Mouse (Mus musculus) midbrain, embryonic 11.5 days (tissue): ENCODE data around the gene Ros1. TPM values are rescaled to one million over a fixed set of nuclear protein-coding genes. Genes with fewer than 3 reads are reported as not detected.
A peak's percentile ranks its signal among the peaks of the same experiment; 100 is the strongest.

Experiments
- ATAC-seq: fragments of 200-750 bp; cut with Nextera tagmentation; 2 replicates; pipeline ENCODE4 v1.8.0; 2017; ENCODE audit warnings: moderate TSS enrichment, moderate library complexity; ENCODE audit not compliant: low FRiP score
- DNase-seq: peaks from one replicate; pipeline ENCODE4 v3.0.0; 2015; ENCODE audit warnings: low spot score; ENCODE audit errors: missing footprints
- H3K27ac ChIP-seq: fragments of 300-500 bp; sonication (generic); 2 replicates; pipeline ENCODE4 v1.5.1; 2014; ENCODE audit warnings: low read depth, low read length
- H3K27me3 ChIP-seq: fragments of 300-500 bp; sonication (generic); 2 replicates; pipeline ENCODE4 v1.6.1; 2014; ENCODE audit warnings: mild to moderate bottlenecking, low read length, moderate library complexity, mixed read lengths; ENCODE audit not compliant: control insufficient read depth, insufficient read depth
- H3K36me3 ChIP-seq: fragments of 300-500 bp; sonication (generic); 2 replicates; pipeline ENCODE4 v1.6.1; 2014; ENCODE audit warnings: mild to moderate bottlenecking, low read length, moderate library complexity, mixed read lengths; ENCODE audit not compliant: control insufficient read depth, insufficient read depth
- H3K4me1 ChIP-seq: fragments of 300-500 bp; sonication (generic); 2 replicates; pipeline ENCODE4 v1.6.1; 2014; ENCODE audit warnings: low read length; ENCODE audit not compliant: control insufficient read depth, insufficient read depth
- H3K4me2 ChIP-seq: fragments of 300-500 bp; sonication (generic); 2 replicates; pipeline ENCODE4 v1.6.1; 2014; ENCODE audit warnings: mild to moderate bottlenecking, moderate library complexity
- H3K4me3 ChIP-seq: fragments of 300-500 bp; sonication (generic); 2 replicates; pipeline ENCODE4 v1.5.1; 2014; ENCODE audit warnings: low read depth, low read length
- H3K9ac ChIP-seq: fragments of 300-500 bp; sonication (generic); 2 replicates; pipeline ENCODE4 v1.6.1; 2014; ENCODE audit warnings: low read length
- H3K9me3 ChIP-seq: fragments of 300-500 bp; sonication (generic); 2 replicates; pipeline ENCODE4 v1.6.1; 2016; ENCODE audit warnings: low read length; ENCODE audit not compliant: control insufficient read depth
- WGBS: fragments of 180-500 bp; shearing (Covaris S2); extraction: QIAGEN DNeasy Blood & Tissue Kit; methylation state at CpG from one replicate; pipeline ENCODE4 v1.1.7; 2014; 5-methylcytosine and 5-hydroxymethylcytosine counted together
- polyA plus RNA-seq: library from polyadenylated mRNA; unstranded; fragments of >200 nt; fragmentation: Nextera tagmentation; extraction: Ambion mirVana; gene quantifications from 2 replicates; pipeline ENCODE4 v1.2.1, GENCODE M21; 2014

The Ros1 gene
- polyA plus RNA-seq, 1 experiment from 2014 or later = not detected

GRCm38 (mm10) chr10:52029421-52030080, 165.5 kb downstream of the Ros1 start:
- H3K27ac ChIP-seq = no peak overlapping the region
- H3K9me3 ChIP-seq = no peaks in the 10 kb centered on the region
- peaks cover 8% of the 10 kb centered on the region; the same call in 1 of the 2 replicates for H3K4me1 ChIP-seq
- peak; percentile 86 for DNase-seq
- H3K36me3 ChIP-seq = no peaks in the 10 kb centered on the region
- ATAC-seq = no peak
- under 1% methylated on average over 10 of the region's 10 CpGs for WGBS
- no peak overlapping the region for H3K9ac ChIP-seq
- no peak overlapping the region for H3K4me3 ChIP-seq
- H3K4me2 ChIP-seq = no peak overlapping the region
- H3K27me3 ChIP-seq = peaks cover 59% of the 10 kb centered on the region

- Histone ChIP-seq H3K9me3 (no peaks in the 10 kb centered on the region), H3K4me2 (no peak overlapping the region), H3K27me3 (peaks cover 66% of the 10 kb centered on the region), H3K9ac (no peak overlapping the region), H3K36me3 (no peaks in the 10 kb centered on the region), H3K4me3 (no peak overlapping the region), H3K27ac (no peak overlapping the region), H3K4me1 (peaks cover 8% of the 10 kb centered on the region; the same call in 1 of the 2 replicates)
- ATAC-seq (no peak), DNase-seq (peak; percentile 91)
- 3% methylated on average over 11 of the region's 11 CpGs for WGBS
Observed at GRCm38 (mm10) chr10:52028561-52029370, 166.3 kb downstream of the Ros1 start.

- H3K27ac ChIP-seq = no peak overlapping the region
- no peaks in the 10 kb centered on the region for H3K36me3 ChIP-seq
- peak overlapping the region; percentile 38 for H3K9ac ChIP-seq
- H3K4me1 ChIP-seq = peaks cover 10% of the 10 kb centered on the region
- DNase-seq (peak; percentile 93), ATAC-seq (peak; percentile 73)
- H3K4me3 ChIP-seq = peak overlapping the region; percentile 41
- H3K27me3 ChIP-seq = peaks cover 78% of the 10 kb centered on the region
- peak overlapping the region; percentile 80 for H3K4me2 ChIP-seq
- WGBS = under 1% methylated on average over 67 of the region's 68 CpGs
- no peaks in the 10 kb centered on the region for H3K9me3 ChIP-seq
Observed at GRCm38 (mm10) chr10:52027161-52028035, 167.6 kb downstream of the Ros1 start.

GRCm38 (mm10) chr10:52025821-52026220, 169.2 kb downstream of the Ros1 start:
- Histone ChIP-seq H3K9me3 (no peaks in the 10 kb centered on the region), H3K4me1 (peaks cover 17% of the 10 kb centered on the region), H3K27ac (no peak overlapping the region), H3K36me3 (no peaks in the 10 kb centered on the region), H3K27me3 (peaks cover 87% of the 10 kb centered on the region), H3K4me3 (no peak overlapping the region), H3K4me2 (no peak overlapping the region), H3K9ac (no peak overlapping the region)
- ATAC-seq = no peak
- WGBS = 7% methylated on average over 7 of the region's 7 CpGs
- DNase-seq = peak; percentile 91

- ATAC-seq (no peak), DNase-seq (peak; percentile 93)
- H3K9ac ChIP-seq = no peak overlapping the region
- peaks cover 92% of the 10 kb centered on the region for H3K27me3 ChIP-seq
- no peak overlapping the region for H3K4me2 ChIP-seq
- no peaks in the 10 kb centered on the region for H3K9me3 ChIP-seq
- H3K4me1 ChIP-seq = peaks cover 17% of the 10 kb centered on the region
- no peak overlapping the region for H3K4me3 ChIP-seq
- 4% methylated on average over 1 of the region's 1 CpGs for WGBS
- no peaks in the 10 kb centered on the region for H3K36me3 ChIP-seq
- H3K27ac ChIP-seq = no peak overlapping the region
Observed at GRCm38 (mm10) chr10:52025291-52025690, 169.8 kb downstream of the Ros1 start.

- H3K9me3 ChIP-seq = no peaks in the 10 kb centered on the region
- H3K4me3 ChIP-seq = no peak overlapping the region
- H3K27me3 ChIP-seq = peaks cover 90% of the 10 kb centered on the region
- no peak overlapping the region for H3K27ac ChIP-seq
- peak; percentile 93 for DNase-seq
- no peak for ATAC-seq
- H3K4me2 ChIP-seq = no peak overlapping the region
- H3K4me1 ChIP-seq = peaks cover 17% of the 10 kb centered on the region
- 9% methylated on average over 2 of the region's 2 CpGs for WGBS
- no peak overlapping the region for H3K9ac ChIP-seq
- no peaks in the 10 kb centered on the region for H3K36me3 ChIP-seq
Observed at GRCm38 (mm10) chr10:52024053-52024410, 171.0 kb downstream of the Ros1 start.

GRCm38 (mm10) chr10:52023213-52024052, 171.6 kb downstream of the Ros1 start:
- Histone ChIP-seq H3K27me3 (peaks cover 84% of the 10 kb centered on the region), H3K4me2 (peak overlapping the region; percentile 82), H3K9me3 (no peaks in the 10 kb centered on the region), H3K4me1 (peaks cover 17% of the 10 kb centered on the region), H3K9ac (no peak overlapping the region), H3K36me3 (no peaks in the 10 kb centered on the region), H3K27ac (no peak overlapping the region), H3K4me3 (peak overlapping the region; percentile 47)
- ATAC-seq (no peak), DNase-seq (peak; percentile 96)
- WGBS = 4% methylated on average over 17 of the region's 17 CpGs
